Mouse (Mus musculus) layer of hippocampus, postnatal 10 days (tissue): ENCODE results near the gene Ptprg. TPM values are rescaled to one million over a fixed set of nuclear protein-coding genes. Genes with fewer than 3 reads are reported as not detected.
A peak's percentile ranks its signal among the peaks of the same experiment; 100 is the strongest.

Source experiments
- DNase-seq, 2 experiments: peaks; one replicate each; pipeline ENCODE4 v3.0.0; 2021; ENCODE audit warnings: low spot score in 2 of 2
- total RNA-seq, 2 experiments: library from RNA; stranded (reverse); gene quantifications; 2 replicates each; pipeline ENCODE4 v1.2.3; 2021

Ptprg gene
- total RNA-seq, 2 experiments from 2014 or later = 159 to 164 TPM

DNA sequence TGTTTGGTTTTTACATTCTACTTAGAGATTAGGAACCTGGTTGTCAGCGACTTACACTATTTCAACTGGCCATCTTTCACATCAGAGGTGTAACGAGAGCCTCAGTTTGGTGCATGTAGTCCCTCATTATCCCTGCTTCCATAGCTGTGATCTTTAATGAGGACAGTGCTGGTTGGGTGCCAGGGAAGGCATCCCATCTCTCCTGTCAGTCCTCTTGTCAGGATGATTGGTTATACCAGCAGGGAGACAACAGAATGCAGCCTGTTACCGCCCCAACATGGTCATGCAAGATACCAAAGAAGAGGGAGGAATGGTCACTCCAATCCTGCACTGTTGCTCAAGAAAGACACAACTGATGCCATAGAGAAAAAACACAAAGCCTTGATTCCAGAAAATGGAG is 574.6 kb downstream of the Ptprg start:
- no peak for DNase-seq

DNA sequence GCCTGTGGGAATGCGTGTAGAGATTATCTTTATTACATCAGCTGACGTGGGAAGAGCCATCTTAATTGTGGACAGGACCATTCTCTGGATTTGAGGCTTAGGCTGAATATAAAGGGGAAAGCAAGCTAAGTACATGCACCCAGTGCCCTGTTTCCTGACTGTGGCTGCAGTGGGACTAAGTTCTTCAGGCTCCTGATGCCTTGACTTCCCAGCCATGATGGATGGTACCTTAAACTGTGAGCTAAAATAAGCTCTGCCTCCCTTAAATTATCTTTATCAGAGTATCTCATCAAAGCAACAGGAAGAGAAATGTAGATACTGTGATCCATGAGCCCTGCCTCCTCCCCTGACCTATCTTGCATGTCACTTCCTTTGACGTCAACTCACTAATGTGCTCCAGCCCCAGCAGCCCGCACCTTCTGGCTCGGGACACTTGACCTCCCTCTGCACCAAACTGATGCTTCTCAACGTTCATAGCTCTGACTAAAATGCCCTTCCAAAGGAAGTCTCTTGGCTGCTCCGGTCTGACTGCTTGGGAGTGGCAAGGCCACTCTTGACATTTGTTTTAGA is 578.8 kb downstream of the Ptprg start:
- no peak for DNase-seq

DNA sequence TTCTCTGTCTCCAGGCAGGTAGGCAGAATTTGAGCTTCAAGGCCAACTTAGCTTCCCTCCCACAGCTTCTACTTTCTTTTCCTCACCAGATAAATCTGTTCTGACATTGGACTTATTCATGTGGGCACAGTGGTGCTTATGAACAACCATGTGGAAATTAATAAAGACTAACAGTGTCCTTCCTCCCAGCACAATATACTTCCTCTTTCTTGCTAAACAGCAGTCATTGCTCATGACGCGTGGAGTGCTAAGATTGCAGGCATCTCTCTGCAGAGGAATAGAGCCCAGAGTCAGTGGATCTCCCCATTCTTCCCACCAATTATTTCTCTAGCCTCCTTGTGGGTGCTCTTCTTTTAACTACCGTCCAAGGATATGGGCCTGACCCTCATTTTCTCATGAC is 579.8 kb downstream of the Ptprg start:
- DNase-seq = no peak

DNA sequence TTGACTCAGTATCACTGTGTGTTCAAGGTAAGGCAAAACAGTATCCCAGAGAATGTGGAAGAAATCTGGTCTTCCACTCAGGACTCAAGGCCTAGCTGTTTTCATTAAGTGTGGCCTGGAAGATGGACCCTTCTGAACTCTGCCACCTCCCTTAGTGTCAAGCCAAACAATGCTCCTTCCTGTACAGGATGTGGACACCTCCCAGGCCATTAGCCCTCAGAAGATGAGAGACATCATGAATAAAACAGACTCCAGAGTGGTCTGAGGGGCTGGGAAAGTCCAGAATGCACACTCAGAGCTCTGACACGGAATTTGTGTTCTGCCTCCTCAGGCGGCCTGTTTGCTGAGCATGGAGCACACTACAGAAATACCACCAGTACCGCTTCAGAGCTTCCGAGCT is 581.2 kb downstream of the Ptprg start:
- DNase-seq = no peak

DNA sequence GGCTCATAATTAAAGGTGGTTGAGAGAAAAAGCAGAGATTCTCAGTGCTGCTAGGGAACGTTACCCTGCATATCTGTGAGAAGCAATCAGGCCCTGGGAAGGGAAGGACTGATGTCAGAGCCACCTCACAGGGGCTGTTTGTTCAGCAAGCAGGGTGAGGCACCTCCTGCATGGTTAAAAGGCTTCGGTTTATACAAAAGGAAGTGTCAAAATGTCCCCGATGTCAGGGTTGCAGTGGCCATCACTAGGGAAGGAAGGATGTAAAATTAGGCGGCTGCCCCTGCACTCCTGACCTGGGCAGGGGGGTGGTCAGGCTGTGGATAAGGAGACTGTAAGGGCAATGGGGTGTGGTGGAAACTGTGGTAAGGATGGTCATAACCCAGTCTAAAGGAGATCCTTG is 583.2 kb downstream of the Ptprg start:
- DNase-seq = no peak

DNA sequence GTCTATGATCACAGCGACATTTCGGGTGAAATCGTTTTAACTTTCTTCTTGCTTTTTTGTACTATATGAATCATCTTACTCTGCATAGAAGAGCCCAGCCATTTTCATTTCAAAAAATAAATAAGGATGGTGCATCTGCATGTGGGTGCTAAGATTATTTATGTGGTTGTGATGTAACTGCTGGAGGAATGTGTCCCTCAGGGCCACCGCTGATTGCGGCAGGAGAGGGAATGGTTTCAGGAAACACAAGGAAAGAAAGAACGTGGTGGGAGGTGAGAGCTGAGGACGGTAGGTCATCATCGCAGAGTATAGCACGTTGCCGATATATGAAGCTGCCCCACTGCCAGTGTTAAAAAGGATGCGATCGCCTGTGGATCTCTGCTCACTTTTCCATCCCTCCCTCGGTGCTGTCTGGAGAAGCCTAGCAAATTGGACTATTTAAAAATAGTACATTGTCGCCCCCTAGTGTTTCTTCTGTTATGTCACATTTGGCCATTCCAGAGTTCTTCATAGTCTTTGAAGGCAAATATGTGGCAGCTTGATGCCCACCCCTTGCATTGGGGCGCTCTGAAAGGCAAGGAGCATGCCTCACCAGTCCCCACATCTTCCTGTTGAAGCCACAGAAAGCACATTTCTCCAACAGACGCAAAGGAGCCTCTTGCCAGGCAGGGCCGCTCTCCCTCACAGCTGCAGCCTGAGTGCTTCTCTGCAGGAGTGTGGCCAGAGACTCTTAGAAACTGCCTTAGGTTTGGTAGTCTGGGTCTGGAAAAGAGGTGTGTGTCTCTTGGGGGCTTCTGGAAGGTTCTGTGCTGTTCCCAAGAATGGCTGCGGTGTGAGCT is 586.5 kb downstream of the Ptprg start:
- DNase-seq = peak; percentile 37 to 61

DNA sequence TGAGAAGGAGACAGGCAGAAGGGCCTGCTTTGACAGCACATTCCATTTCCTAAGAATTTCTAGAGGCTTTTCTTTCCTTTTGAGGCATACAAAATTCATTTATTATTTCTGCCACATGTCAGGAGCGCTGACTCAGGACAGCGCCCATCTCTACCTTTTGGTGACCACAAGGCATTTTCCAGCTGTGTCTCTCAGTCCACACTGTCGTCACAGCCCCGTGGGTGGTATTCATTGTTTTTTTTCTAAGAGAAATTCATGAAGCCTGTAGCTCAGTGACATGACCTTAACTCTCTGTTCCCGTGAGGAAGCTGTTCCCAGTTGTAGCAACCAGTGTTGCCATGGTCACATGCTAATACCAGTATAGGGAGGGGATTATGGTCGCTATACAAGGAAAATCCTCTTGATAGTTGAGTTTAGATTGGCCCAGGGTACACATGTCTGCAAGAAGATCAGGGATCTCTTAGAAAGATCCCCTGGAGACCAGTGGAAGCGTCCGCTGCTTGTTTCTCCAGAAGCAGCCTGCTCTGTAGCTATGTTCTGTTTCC is 590.7 kb downstream of the Ptprg start:
- DNase-seq = no peak

DNA sequence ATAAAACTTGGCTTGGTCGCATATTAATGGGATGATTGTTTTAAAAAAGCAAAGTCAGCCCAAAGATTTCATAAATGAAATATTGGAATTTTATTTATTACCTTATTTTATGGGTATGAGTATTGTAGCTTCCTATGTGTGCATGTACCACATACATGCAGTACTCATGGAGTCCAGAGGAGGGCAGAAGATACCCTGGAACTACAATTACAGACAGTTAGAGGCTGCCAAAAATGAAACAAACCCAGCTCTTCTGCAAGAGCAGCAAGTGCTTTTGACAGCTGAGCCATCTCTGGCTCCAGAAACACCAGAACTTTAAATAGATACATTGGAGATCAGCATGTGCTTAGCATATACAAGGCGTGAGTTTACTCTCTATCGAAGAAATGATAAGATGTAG is 592.6 kb downstream of the Ptprg start:
- peak; percentile 41 to 44 for DNase-seq

DNA sequence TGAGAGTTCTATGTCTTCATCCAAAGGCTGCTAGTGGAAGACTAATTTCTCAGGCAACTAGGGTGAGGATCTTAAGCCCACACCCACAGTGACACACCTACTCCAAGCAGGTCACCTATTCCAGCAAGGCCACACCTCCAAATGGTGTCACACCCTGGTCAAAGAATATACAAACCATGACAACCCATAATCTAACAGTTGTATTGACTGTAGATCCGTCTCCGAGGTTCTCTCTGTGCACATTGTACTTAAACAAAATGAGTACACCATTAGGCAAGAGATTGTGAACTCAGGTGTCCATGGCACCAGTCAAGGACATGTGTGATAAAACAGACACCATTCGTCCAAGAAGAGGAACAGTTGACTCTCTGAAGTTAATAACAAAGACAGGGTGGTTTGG is 596.2 kb downstream of the Ptprg start:
- no peak for DNase-seq

DNA sequence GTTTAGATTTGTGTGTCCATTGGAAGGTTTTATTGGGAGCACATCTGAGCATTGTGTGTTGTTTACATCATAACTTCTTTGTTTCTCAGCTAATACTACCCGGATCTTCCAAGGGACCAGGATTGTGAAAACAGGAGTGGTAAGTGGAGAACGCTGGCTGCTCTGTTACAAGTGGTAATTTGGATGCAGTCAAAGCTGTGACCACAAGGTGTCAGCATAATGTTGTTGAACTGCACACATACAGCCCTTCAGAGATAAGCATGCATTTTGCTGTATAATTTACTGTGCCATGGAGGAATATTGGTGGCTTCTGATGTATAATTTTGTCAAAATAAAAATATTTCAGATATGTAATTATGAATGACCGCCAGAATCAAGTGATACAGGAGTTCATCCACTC is 598.6 kb downstream of the Ptprg start:
- DNase-seq = peak; percentile 74 to 81

DNA sequence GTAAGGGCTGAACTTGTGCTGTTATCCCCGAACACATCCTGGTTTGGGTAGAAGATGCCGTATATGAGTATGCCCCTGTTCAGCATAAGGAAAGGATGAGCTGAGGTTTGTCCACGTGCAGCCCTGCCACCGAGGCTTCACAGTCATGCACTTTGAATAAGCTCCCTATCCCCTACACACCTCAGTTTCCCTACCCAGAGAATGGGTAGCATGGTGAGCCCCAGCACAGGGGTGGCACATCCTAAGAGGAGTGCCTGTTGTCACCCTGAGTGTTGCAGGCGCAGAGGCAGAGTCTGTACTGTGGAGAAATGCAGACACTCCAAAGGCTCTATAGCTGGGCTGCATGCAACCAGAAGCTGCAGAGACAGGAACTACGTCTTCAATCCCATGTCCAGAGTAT is 599.4 kb downstream of the Ptprg start:
- no peak for DNase-seq

DNA sequence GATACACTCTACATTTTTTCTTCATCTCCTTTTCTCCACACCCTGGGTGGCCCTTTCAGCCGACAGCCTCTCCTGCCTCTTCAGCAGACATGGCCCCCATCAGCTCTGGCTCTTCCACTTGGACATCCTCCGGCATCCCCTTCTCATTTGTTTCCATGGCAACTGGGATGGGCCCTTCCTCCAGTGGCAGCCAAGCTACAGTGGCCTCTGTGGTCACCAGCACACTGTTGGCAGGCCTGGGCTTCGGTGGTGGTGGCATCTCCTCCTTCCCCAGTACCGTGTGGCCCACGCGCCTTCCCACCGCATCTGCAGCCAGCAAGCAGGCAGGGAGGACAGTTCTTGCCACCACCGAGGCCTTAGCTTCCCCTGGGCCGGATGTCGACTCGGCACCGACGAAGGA is 600.3 kb downstream of the Ptprg start:
- no peak for DNase-seq

DNA sequence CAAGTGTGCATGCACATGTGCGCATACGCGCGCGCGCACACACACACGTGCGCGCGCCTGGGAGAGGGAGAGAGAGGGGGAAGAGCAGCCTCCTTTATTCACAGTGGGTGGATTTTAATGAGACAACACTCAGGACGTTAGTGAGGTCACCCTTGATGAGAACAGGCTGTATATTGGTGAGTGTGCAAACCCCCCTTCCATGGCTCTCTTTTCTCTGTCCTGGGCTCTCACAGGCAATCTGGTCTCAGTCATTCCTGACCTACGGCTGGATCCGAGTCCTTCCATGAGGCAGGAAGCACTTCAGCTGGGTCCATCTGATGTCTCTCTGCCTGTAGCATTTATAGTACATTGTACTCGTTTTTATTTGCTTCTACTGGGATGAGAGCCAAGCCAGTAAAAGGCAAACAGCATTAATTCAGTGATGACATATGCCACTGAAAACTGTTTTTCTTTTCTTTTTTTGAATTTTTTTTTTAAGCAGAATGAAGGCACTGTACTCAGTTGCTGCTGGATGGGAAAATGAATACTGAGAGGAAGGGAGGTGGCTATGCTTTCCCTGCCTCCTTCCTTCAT is 608.5 kb downstream of the Ptprg start:
- no peak for DNase-seq

DNA sequence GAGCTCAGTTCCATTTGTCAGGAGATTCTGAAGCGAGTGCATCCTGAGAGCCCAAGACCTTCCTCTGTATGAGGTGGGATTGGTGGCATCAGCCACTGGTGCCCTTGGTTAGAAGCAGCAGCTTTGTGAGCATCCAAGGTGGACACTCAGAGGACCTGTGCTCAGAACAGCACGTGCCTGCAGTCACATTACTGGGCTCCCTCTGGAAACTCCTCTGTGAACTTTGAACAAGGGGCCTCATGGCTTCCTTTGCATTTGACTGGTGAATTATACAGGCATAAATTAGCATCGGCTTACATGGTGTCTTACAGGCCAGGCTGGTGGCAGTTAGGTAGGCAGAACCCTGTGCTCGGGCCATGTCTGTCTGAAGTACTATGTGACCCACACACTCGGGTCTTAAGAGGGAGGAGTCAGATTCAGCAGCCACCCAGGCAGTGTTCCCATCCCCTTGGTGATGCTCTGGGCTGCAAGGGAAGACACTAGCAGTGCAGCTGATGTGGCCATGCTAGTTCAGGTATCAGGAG is 609.1 kb downstream of the Ptprg start:
- no peak for DNase-seq

DNA sequence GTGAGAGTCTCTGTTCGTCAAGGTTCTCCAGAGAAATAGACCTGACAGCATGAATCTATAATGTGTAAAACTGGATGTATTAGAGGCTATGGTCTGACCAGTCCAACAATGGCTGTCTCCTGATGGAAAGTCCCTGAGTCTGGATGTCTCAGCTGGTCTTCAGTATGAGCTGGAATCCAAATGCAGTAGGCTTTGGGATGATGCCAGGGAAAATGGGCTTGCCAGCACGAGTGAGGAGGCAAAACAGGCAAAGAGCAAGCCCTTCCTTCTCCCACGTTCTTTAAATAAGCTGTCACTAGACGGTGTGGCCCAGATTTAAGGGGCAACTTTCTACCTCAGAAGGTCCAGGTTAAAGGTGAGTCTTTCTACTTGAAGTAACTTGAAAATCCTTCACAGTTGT is 609.9 kb downstream of the Ptprg start:
- peak; percentile 27 to 46 for DNase-seq

DNA sequence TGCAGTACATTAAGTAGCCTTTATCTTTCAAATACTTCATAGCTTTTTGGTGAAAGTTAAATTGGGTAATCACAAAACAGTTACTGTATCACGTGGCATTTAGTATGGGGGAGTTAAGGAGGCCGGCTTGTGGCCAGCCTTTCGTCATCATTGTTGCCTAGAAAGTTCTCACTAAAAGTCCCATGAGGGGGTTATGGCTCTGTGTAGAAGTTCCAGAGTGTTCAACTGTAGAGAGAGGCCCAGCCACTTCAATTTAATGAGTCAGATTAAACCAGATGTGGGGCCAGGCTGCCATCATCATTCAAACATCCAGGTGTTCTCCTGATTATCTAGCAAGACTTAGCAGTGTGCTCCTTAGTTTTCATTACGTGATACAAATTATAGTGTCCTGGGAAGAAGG is 613.9 kb downstream of the Ptprg start:
- no peak for DNase-seq

DNA sequence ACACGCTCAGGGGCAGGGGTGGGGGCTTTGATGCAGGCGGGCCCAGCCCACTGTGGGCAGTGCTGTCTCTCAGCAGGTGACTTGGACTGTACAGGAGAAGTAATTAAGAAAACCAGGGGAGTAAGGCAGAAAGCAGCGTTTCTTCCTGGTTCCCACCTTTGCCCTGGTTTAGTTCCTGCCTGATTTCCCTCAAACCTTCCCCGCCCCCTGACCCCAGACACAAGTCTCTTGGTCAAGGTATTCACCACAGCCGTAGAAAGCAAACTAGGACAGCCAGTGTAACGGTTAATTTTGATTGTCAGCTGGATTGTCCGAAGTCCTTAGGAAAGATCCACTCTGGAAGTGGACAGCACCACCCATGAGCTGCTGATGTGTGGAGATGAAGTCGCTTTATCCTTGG is 614.3 kb downstream of the Ptprg start:
- DNase-seq = no peak

DNA sequence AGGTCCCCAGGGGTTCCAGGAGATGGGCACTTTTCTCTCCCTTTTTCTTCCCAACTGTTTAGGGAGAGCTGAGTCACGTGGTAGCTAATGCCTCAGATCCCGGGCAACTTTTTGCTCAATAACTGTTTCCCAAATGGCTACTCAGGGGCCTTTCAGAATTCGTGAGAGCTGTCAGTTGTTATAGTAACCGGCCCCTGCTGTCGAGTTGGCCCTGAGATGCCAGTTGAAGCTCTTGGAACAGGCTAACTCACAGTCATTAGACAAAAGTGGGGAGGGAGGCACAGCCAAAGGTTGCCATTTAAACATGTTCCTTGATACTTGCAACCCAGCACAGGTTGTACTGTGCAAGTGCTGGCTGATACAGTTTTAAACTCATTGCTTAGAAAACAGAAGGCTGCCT is 624.1 kb downstream of the Ptprg start:
- DNase-seq = peak; percentile 50 to 57

DNA sequence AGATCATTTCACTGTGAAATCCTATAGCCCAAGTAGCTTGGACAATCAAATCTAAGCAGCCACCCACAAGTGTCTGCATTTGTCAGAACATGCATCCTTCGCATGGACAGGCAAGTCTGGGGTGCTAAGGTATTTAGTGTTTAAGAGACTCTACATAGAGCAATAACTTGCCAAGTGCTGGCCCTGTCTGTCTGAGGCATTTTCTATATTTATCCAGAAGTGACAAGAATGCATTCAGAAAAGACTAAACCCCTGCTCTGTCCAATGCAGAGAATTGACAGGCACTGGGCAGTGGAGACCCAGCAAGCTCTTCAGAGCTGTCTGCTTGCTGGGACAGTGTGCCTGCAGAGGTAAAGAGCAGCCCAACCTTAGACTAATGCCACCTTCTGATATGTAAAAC is 625.3 kb downstream of the Ptprg start:
- DNase-seq = no peak

DNA sequence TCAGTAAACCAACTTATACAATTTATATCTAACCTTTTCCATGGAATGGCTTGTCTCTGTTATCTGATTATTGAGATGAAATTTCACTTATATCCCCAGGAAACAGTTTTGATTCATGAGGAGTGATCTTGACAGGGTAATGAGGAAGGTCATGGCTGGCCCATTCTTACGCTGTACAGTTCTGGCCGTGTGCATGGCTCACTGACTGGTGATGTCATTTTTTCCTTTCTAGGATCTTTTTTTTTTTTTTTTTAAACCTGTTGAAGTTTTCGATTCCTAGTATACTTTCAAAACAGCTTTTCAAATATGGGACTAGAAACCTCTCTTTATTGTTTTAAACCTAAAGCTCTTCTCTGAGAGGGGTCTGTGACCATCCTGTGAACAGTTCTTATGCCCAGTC is 626.8 kb downstream of the Ptprg start:
- no peak for DNase-seq

DNA sequence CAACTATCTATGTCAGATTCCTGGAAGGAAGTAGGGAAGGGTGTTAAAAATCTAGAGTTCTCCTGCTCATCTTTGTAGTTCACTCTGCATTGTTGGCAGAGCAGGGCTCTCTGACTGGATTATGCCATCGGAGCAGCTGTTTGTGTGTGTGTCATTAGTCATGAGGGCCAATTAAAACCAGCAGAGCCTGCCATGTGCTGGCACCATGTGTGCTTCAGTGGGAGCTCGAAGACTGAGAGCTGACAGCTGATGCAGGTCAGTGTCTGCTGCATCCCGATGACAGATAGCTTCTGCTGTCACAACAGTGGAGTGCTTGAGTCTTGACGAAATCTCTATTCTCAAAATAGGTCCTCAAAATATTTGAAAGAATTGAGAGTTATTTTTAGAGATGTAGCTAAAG is 631.7 kb downstream of the Ptprg start:
- DNase-seq = peak; percentile 55 to 58

DNA sequence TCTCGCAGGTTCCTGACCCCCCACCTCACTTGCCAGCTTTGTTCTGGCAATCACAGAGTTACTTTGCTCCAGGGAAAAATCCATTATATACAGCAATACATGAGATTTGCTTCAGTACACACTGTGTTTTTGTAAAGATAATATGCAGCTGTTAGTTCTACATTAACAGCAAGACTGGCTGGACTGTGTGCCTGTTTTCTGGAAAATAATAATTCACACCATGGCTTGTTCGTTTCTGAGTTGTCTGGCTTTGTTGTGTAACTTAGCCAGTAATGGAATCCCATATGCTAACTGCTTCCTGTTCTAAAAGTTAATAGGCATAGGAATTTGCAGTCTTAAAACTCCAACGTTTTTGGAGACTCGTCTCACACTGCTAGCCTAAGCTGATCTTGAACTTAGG is 635.0 kb downstream of the Ptprg start:
- DNase-seq = no peak
